Mouse (Mus musculus): ENCODE results near the gene Pelo. TPM values are rescaled to one million over a fixed set of nuclear protein-coding genes. Genes with fewer than 3 reads are reported as not detected.

Gene Pelo
- 7.0 and 8.8 TPM in 2 replicates for polyA plus RNA-seq (2014; fragmentation: Nextera tagmentation; extraction: Ambion mirVana)

GRCm38 (mm10) chr13:115090069-115090976, at the start of gene Pelo:
Gene Pelo, minus strand, starts transcription at chr13:115090186.
- peak within 1 kb of the TSS; percentile 88 for H3K27ac ChIP-seq (ENCODE audit: low read depth, low read length)
- peak within 1 kb of the TSS; percentile 85 for H3K9ac ChIP-seq (ENCODE audit: low read depth, low read length)
- peak; percentile 93 for ATAC-seq (ENCODE audit: low FRiP score, low TSS enrichment)
- H3K9me3 ChIP-seq (ENCODE audit: control insufficient read depth, low read length): no peaks in the 10 kb centered on the region
- H3K27me3 ChIP-seq (ENCODE audit: control insufficient read depth, insufficient read depth, low read length): no peaks in the 10 kb centered on the region
- H3K36me3 ChIP-seq (ENCODE audit: control insufficient read depth, insufficient read depth, low read length): peaks cover 18% of the 10 kb centered on the region
- peak within 1 kb of the TSS; percentile 82 for H3K4me2 ChIP-seq (replicated peaks; ENCODE audit: low read depth, low read length)
- H3K4me3 ChIP-seq (ENCODE audit: low read length): peak within 1 kb of the TSS; percentile 54
- H3K4me1 ChIP-seq (ENCODE audit: control insufficient read depth, insufficient read depth, low read length): peaks cover 15% of the 10 kb centered on the region; the same call in 1 of the 2 replicates
- WGBS: under 1% methylated on average over 59 of the region's 60 CpGs

- Histone ChIP-seq H3K27me3 (ENCODE audit: control insufficient read depth, insufficient read depth, low read length) (no peaks in the 10 kb centered on the region), H3K9me3 (ENCODE audit: control insufficient read depth, low read length) (no peaks in the 10 kb centered on the region), H3K9ac (ENCODE audit: low read depth, low read length) (no peak overlapping the region), H3K4me3 (ENCODE audit: low read length) (no peak overlapping the region), H3K36me3 (ENCODE audit: control insufficient read depth, insufficient read depth, low read length) (no peaks in the 10 kb centered on the region), H3K4me2 (replicated peaks; ENCODE audit: low read depth, low read length) (no peak overlapping the region), H3K27ac (ENCODE audit: low read depth, low read length) (no peak overlapping the region), H3K4me1 (ENCODE audit: control insufficient read depth, insufficient read depth, low read length) (no peaks in the 10 kb centered on the region)
- ATAC-seq (ENCODE audit: low FRiP score, low TSS enrichment): no peak
- WGBS: 90% methylated on average over 7 of the region's 7 CpGs
Measured at GRCm38 (mm10) chr13:115138513-115138912, 48.5 kb upstream of the Pelo start.

- 81% methylated on average over 3 of the region's 3 CpGs for WGBS
- no peaks in the 10 kb centered on the region for H3K36me3 ChIP-seq (ENCODE audit: control insufficient read depth, insufficient read depth, low read length)
- no peaks in the 10 kb centered on the region for H3K4me1 ChIP-seq (ENCODE audit: control insufficient read depth, insufficient read depth, low read length)
- no peak overlapping the region for H3K4me3 ChIP-seq (ENCODE audit: low read length)
- H3K9me3 ChIP-seq (ENCODE audit: control insufficient read depth, low read length): no peaks in the 10 kb centered on the region
- no peak overlapping the region for H3K9ac ChIP-seq (ENCODE audit: low read depth, low read length)
- H3K27ac ChIP-seq (ENCODE audit: low read depth, low read length): no peak overlapping the region
- no peaks in the 10 kb centered on the region for H3K27me3 ChIP-seq (ENCODE audit: control insufficient read depth, insufficient read depth, low read length)
- ATAC-seq (ENCODE audit: low FRiP score, low TSS enrichment): no peak
- no peak overlapping the region for H3K4me2 ChIP-seq (replicated peaks; ENCODE audit: low read depth, low read length)
Measured at GRCm38 (mm10) chr13:115136761-115137160, 46.8 kb upstream of the Pelo start.

GRCm38 (mm10) chr13:115132435-115132834, 42.4 kb upstream of the Pelo start:
- ATAC-seq (ENCODE audit: low FRiP score, low TSS enrichment): peak; percentile 86

GRCm38 (mm10) chr13:115131381-115131780, 41.4 kb upstream of the Pelo start:
- no peak overlapping the region for H3K9ac ChIP-seq (ENCODE audit: low read depth, low read length)
- no peaks in the 10 kb centered on the region for H3K9me3 ChIP-seq (ENCODE audit: control insufficient read depth, low read length)
- H3K36me3 ChIP-seq (ENCODE audit: control insufficient read depth, insufficient read depth, low read length): no peaks in the 10 kb centered on the region
- H3K4me1 ChIP-seq (ENCODE audit: control insufficient read depth, insufficient read depth, low read length): peaks cover 3% of the 10 kb centered on the region; the same call in 1 of the 2 replicates
- H3K27ac ChIP-seq (ENCODE audit: low read depth, low read length): no peak overlapping the region
- no peak overlapping the region for H3K4me3 ChIP-seq (ENCODE audit: low read length)
- H3K4me2 ChIP-seq (replicated peaks; ENCODE audit: low read depth, low read length): no peak overlapping the region
- no peak for ATAC-seq (ENCODE audit: low FRiP score, low TSS enrichment)
- 75% methylated on average over 3 of the region's 3 CpGs for WGBS
- H3K27me3 ChIP-seq (ENCODE audit: control insufficient read depth, insufficient read depth, low read length): no peaks in the 10 kb centered on the region

More at GRCm38 (mm10) chr13:115132435-115132834, 42.4 kb upstream of the Pelo start:
- Histone ChIP-seq H3K36me3 (ENCODE audit: control insufficient read depth, insufficient read depth, low read length) (no peaks in the 10 kb centered on the region), H3K4me3 (ENCODE audit: low read length) (no peak overlapping the region), H3K27me3 (ENCODE audit: control insufficient read depth, insufficient read depth, low read length) (no peaks in the 10 kb centered on the region), H3K27ac (ENCODE audit: low read depth, low read length) (no peak overlapping the region), H3K9ac (ENCODE audit: low read depth, low read length) (no peak overlapping the region), H3K4me1 (ENCODE audit: control insufficient read depth, insufficient read depth, low read length) (peaks cover 3% of the 10 kb centered on the region; the same call in 1 of the 2 replicates), H3K9me3 (ENCODE audit: control insufficient read depth, low read length) (no peaks in the 10 kb centered on the region), H3K4me2 (replicated peaks; ENCODE audit: low read depth, low read length) (no peak overlapping the region)
- 11% methylated on average over 5 of the region's 5 CpGs for WGBS

- Histone ChIP-seq H3K4me1 (ENCODE audit: control insufficient read depth, insufficient read depth, low read length) (peaks cover 3% of the 10 kb centered on the region; the same call in 1 of the 2 replicates), H3K36me3 (ENCODE audit: control insufficient read depth, insufficient read depth, low read length) (no peaks in the 10 kb centered on the region), H3K4me2 (replicated peaks; ENCODE audit: low read depth, low read length) (no peak overlapping the region), H3K27ac (ENCODE audit: low read depth, low read length) (no peak overlapping the region), H3K27me3 (ENCODE audit: control insufficient read depth, insufficient read depth, low read length) (no peaks in the 10 kb centered on the region), H3K4me3 (ENCODE audit: low read length) (no peak overlapping the region), H3K9me3 (ENCODE audit: control insufficient read depth, low read length) (no peaks in the 10 kb centered on the region), H3K9ac (ENCODE audit: low read depth, low read length) (no peak overlapping the region)
- 78% methylated on average over 2 of the region's 2 CpGs for WGBS
- ATAC-seq (ENCODE audit: low FRiP score, low TSS enrichment): no peak
Measured at GRCm38 (mm10) chr13:115130035-115130434, 40.0 kb upstream of the Pelo start.

GRCm38 (mm10) chr13:115127826-115128225, 37.8 kb upstream of the Pelo start:
- Histone ChIP-seq H3K27ac (ENCODE audit: low read depth, low read length) (no peak overlapping the region), H3K4me2 (replicated peaks; ENCODE audit: low read depth, low read length) (no peak overlapping the region), H3K27me3 (ENCODE audit: control insufficient read depth, insufficient read depth, low read length) (no peaks in the 10 kb centered on the region), H3K9me3 (ENCODE audit: control insufficient read depth, low read length) (no peaks in the 10 kb centered on the region), H3K36me3 (ENCODE audit: control insufficient read depth, insufficient read depth, low read length) (no peaks in the 10 kb centered on the region), H3K9ac (ENCODE audit: low read depth, low read length) (no peak overlapping the region), H3K4me3 (ENCODE audit: low read length) (no peak overlapping the region), H3K4me1 (ENCODE audit: control insufficient read depth, insufficient read depth, low read length) (peaks cover 3% of the 10 kb centered on the region; the same call in 1 of the 2 replicates)
- 85% methylated on average over 1 of the region's 1 CpGs for WGBS
- ATAC-seq (ENCODE audit: low FRiP score, low TSS enrichment): no peak

GRCm38 (mm10) chr13:115126534-115126933, 36.5 kb upstream of the Pelo start:
- 88% methylated on average over 2 of the region's 2 CpGs for WGBS
- Histone ChIP-seq H3K4me2 (replicated peaks; ENCODE audit: low read depth, low read length) (no peak overlapping the region), H3K27me3 (ENCODE audit: control insufficient read depth, insufficient read depth, low read length) (no peaks in the 10 kb centered on the region), H3K9me3 (ENCODE audit: control insufficient read depth, low read length) (no peaks in the 10 kb centered on the region), H3K9ac (ENCODE audit: low read depth, low read length) (no peak overlapping the region), H3K36me3 (ENCODE audit: control insufficient read depth, insufficient read depth, low read length) (no peaks in the 10 kb centered on the region), H3K4me1 (ENCODE audit: control insufficient read depth, insufficient read depth, low read length) (peaks cover 3% of the 10 kb centered on the region; the same call in 1 of the 2 replicates), H3K4me3 (ENCODE audit: low read length) (no peak overlapping the region), H3K27ac (ENCODE audit: low read depth, low read length) (no peak overlapping the region)
- ATAC-seq (ENCODE audit: low FRiP score, low TSS enrichment): no peak

- Histone ChIP-seq H3K27ac (ENCODE audit: low read depth, low read length) (no peak overlapping the region), H3K4me1 (ENCODE audit: control insufficient read depth, insufficient read depth, low read length) (no peaks in the 10 kb centered on the region), H3K9ac (ENCODE audit: low read depth, low read length) (no peak overlapping the region), H3K9me3 (ENCODE audit: control insufficient read depth, low read length) (no peaks in the 10 kb centered on the region), H3K4me3 (ENCODE audit: low read length) (no peak overlapping the region), H3K4me2 (replicated peaks; ENCODE audit: low read depth, low read length) (no peak overlapping the region), H3K27me3 (ENCODE audit: control insufficient read depth, insufficient read depth, low read length) (no peaks in the 10 kb centered on the region), H3K36me3 (ENCODE audit: control insufficient read depth, insufficient read depth, low read length) (no peaks in the 10 kb centered on the region)
- WGBS: 92% methylated on average over 4 of the region's 4 CpGs
- ATAC-seq (ENCODE audit: low FRiP score, low TSS enrichment): no peak
Measured at GRCm38 (mm10) chr13:115125130-115125529, 35.1 kb upstream of the Pelo start.
